Mouse (Mus musculus) thymus, postnatal 0 days (tissue): ENCODE measurements around the gene Crxos. TPM values are rescaled to one million over a fixed set of nuclear protein-coding genes. Genes with fewer than 3 reads are reported as not detected.
"Not testable (repeated sequence)": the region's sequence is repeated elsewhere in the genome, so short reads cannot be mapped to it uniquely, and the experiment has no call there.

Experiments
- DNase-seq: peaks from one replicate; pipeline ENCODE4 v3.0.0-alpha.2; 2015; ENCODE audit warnings: low spot score
- polyA plus RNA-seq: library from polyadenylated mRNA; unstranded; fragments of >200 nt; fragmentation: Nextera tagmentation; extraction: Ambion mirVana; gene quantifications from 2 replicates; pipeline ENCODE4 v1.2.1, GENCODE M21; 2015

The Crxos gene
- not detected in 2 replicates for polyA plus RNA-seq

DNA sequence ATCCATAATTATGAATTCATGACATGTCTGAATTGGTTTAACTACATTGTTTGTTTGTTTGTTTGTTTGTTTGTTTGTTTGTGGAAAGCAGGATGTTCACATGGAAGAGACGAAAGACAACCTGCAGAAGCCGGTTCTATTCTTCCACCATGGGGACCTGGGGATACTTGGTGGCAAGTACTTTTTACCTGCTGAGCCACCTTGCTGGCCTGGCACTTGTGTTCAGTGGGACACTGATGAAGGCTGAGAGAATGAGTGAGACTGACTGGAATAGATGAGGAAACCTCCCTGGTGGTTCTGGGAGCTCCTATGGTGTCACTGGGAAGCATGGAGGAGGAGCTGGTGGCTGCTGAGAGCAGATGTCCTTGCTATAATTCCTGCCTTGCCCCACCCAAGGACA lies at the start of gene Crxos:
TSS of gene Crxos (plus strand) at position 301 of the 400 bp plus-strand sequence.
- no peak for DNase-seq

- no peak for DNase-seq
Observed at GRCm38 (mm10) chr7:15839578-15839977, 42.8 kb upstream of the Crxos start, which contains the start of gene Obox6. Gene Obox6, minus strand, starts transcription at chr7:15839678.

- no peak for DNase-seq
Observed at GRCm38 (mm10) chr7:15859657-15860056, 22.8 kb upstream of the Crxos start.

GRCm38 (mm10) chr7:15864104-15864503 lies 18.3 kb upstream of the Crxos start:
- DNase-seq: no peak

GRCm38 (mm10) chr7:15879756-15880155 lies 2.7 kb upstream of the Crxos start, which contains the start of gene Crx:
Gene Crx, minus strand, starts transcription at chr7:15879968.
- DNase-seq: no peak

GRCm38 (mm10) chr7:15881388-15881787 lies 1.0 kb upstream of the Crxos start:
- no peak for DNase-seq

- no peak for DNase-seq
Observed at GRCm38 (mm10) chr7:15881831-15882230, 586 bp upstream of the Crxos start.

GRCm38 (mm10) chr7:15884127-15884526 lies 1.7 kb downstream of the Crxos start:
- no peak for DNase-seq

DNA sequence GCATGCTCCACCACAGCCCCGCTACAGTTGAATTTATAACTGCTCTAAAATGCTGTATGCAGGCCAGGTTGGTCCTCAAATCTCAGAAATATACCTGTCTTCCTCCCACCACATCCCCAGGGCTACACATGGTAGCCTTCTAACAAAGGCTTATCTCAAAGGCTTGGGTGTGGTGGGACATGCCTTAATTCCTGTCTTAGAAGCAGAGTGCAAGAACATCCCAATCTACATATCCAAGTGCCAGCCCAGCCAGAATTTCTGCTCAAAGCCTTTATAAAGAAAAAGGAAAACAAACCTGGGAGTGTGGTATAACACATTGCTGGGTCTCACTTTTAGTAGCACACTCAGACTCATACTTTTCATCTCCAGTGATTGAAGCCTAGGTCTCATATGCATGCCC lies 11.8 kb downstream of the Crxos start:
- no peak for DNase-seq

- no peak for DNase-seq
Observed at GRCm38 (mm10) chr7:15901366-15902048, 19.1 kb downstream of the Crxos start.

DNA sequence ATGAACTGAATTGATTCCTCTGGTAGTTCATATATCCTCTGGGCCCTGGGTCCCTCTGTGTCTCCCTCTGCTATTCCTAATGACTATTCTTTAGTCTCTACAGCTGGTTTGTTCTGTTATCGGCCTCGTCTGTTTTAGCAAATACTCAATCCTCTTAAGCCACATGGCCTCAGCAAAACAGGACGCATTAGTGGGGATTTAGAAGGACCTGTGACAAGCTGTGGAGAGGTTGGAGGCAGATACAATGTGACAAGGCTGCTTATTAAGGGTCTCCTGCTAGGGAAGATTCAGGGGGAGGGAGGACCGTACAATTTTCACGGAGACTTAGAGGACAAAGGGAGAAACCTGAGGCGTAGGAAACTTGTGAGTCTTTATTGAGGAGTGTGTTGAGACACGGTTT lies 23.4 kb downstream of the Crxos start:
- no peak for DNase-seq

GRCm38 (mm10) chr7:15906602-15907001 lies 24.2 kb downstream of the Crxos start:
- no peak for DNase-seq

DNA sequence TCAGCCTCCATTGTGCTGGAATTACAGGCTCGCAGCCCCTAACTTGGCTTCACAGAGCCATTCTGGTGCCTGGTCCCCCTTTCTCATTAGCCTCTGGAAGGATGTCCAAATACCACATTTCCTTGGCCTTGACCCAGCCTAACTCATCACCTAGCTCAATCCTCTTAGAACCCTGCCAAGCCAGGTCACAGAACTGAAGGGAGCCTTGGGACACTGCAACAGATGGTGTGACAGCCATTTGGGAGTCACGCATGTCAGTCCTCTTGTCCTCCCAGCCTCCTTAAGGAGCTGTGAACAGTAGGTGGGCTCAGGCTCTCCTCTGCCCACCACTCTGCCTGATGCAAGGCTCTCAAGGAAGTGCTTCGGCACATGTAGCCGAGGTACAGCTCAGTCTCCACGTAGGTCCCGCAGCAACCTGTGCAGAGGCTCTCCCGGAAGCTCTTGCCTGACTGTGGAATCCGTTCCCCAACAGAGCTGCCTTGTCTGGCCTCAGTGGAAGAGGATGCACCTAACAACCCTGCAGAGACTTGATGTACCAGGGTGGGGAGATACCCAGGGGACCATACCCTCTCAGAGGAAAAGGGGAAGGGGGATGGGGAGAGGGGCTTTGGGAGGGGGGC lies 25.7 kb downstream of the Crxos start:
- no peak for DNase-seq

GRCm38 (mm10) chr7:15910521-15910920 lies 28.1 kb downstream of the Crxos start:
- DNase-seq: no peak

DNA sequence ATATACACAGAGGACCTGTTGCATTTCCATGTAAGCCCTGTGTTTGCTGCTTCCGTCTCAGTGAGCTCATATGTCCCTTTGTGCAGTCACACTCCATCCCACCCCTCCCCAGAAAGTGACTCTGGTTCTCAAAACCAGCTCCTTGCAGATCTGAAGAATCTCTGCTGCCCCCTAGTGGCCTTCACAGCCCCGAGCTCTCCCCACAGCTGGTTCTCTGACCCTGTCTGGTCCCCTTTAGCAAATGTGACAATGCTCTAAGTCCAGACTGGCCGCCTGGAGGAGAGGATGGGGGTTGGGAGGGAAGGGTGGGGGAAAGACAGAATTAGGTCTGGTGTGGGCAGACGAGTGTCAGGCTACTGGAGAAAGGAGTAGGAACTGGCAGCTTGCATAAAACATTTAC lies 29.8 kb downstream of the Crxos start:
- DNase-seq: peak; percentile 78

DNA sequence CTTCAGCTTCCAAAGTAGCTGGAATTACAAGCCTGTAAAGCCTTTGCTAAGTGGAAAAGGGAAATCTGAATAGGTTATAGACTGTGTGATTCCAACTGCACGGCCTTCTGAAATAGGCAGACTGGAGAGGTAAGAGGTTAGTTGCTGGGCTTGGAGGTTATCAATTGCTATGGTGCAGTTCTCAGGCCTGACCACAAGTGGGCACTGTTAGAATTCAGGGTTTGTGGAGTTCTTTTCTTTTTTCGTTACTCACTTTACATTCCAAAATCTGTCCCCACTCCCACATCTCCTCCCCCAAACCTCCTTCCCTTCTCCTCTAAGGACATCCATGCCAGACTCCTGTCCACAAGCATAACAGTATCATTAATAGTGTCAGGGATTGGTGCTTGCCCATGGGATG lies 31.8 kb downstream of the Crxos start:
- peak; percentile 62 for DNase-seq

DNA sequence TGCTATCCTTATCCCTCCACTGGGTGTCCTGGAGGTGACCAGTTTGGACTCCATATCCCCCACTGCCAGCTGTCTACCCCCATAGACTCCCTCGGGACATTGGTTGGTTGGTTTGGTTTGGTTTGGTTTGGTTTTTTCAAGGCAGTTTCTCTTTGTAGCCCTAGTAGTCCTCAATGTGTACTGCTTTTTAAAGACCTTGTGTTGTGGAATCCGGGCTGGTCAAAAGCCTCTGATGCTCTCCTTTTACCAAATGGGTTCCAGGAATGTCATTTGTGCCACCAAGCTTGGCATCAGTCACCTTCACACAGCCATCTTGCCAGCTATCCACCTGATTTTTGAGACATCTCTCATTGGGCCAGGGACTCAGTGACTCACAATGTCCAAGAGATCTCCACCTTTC lies 32.3 kb downstream of the Crxos start:
- no peak for DNase-seq

DNA sequence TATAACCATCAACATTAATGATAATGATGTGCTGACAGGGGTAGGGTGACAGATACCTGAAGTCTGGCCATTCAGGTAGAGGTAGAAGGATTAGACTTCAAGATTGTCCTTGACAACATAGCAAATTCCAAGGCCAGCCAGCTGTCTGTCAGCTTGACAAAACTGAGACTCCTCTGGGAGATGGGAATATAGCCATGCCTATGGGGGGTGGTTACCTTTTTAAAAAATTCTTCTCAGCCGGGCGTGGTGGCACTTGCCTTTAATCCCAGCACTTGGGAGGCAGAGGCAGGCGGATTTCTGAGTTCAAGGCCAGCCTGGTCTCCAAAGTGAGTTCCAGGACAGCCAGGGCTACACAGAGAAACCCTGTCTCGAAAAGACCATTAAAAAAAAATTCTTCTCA lies 33.3 kb downstream of the Crxos start:
- not testable (repeated sequence) for DNase-seq

- no peak for DNase-seq
Observed at GRCm38 (mm10) chr7:15916134-15916723, 33.8 kb downstream of the Crxos start.

GRCm38 (mm10) chr7:15916996-15917395 lies 34.6 kb downstream of the Crxos start:
- no peak for DNase-seq

DNA sequence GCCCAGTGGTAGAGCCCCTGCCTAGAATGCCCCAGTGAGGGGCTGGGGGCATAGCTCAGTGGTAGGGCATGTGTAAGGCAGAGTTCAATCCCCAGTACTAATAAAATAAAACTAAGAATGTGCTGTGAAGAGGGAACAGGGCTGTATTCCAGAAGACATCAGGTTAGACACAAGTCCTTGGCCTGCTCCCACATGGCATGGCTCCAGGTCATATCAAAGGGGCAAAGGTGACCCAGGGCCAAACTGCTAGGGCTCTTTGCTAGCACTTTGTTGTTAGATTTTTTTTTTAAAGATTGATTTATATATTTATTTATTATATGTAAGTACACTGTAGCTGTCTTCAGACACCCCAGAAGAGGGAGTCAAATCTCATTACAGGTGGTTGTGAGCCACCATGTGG lies 36.0 kb downstream of the Crxos start:
- DNase-seq: no peak

GRCm38 (mm10) chr7:15919947-15920346 lies 37.5 kb downstream of the Crxos start:
- DNase-seq: no peak
